Mouse (Mus musculus) cerebellum, postnatal 14 days (tissue): ENCODE data around the gene Xpnpep2.

ENCODE experiments used
- DNase-seq, 2 experiments: peaks; one replicate each; pipeline ENCODE4 v3.0.0; 2021; ENCODE audit warnings: mixed read lengths in 2 of 2

Xpnpep2 gene

DNA sequence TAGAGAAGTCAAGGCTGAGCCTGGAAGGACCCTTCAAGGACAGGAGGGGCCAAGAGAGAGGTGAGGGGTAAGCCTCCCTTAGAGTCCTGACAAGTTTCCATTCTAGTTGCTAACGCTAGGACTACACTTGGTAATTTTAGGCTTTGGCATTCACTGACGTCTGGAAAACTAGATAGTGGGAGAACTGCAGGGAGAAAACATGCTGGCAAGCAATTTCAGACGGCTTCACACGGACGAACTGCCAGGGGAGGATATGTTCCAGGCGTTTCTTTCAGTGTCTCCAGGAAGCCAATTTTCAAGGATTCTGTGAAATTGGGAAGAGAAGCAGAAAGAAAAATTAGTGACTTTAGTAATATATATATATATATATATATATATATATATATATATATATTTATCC is 73.3 kb downstream of the Xpnpep2 start:
- no peak for DNase-seq

DNA sequence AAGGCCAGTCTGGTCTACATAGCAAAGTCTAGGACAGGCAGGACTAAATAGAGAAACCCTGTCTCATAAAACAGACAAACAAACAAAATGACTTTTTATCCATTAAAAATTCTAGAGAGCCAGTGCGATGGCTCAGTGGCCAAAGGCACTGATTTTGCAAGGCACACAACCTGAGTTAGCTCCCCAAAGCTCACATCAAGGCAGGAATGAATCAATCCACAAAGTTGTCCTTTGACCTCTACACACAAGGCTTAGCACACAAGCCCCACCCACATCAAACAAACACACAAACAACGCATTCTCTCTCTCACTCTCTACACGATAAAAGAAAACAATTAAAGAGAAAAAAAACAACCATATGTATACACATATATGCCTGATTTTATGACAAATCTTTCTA is 76.2 kb downstream of the Xpnpep2 start:
- DNase-seq: no peak
